Mouse (Mus musculus) midbrain, embryonic 14.5 days (tissue): ENCODE measurements around the gene Cd300c. TPM values are rescaled to one million over a fixed set of nuclear protein-coding genes. Genes with fewer than 3 reads are reported as not detected.

Experiments used
- ATAC-seq: fragments of 200-750 bp; cut with Nextera tagmentation; 2 replicates; pipeline ENCODE4 v1.8.0; 2017; ENCODE audit warnings: moderate number of reproducible peaks, moderate library complexity; ENCODE audit not compliant: low FRiP score, low TSS enrichment
- DNase-seq: peaks from one replicate; pipeline ENCODE4 v3.0.0-alpha.2; 2015
- H3K27ac ChIP-seq: fragments of 300-500 bp; sonication (generic); replicated peaks from 2 replicates; pipeline ENCODE4 v1.5.1; 2014; ENCODE audit warnings: mild to moderate bottlenecking, low read depth, low read length, moderate library complexity
- H3K27me3 ChIP-seq: fragments of 300-500 bp; sonication (generic); 2 replicates; pipeline ENCODE4 v1.6.1; 2014; ENCODE audit warnings: low read length, control low read depth, mixed read lengths; ENCODE audit not compliant: control insufficient read depth, insufficient read depth
- H3K36me3 ChIP-seq: fragments of 300-500 bp; sonication (generic); 2 replicates; pipeline ENCODE4 v1.6.1; 2014; ENCODE audit warnings: low read length, control low read depth; ENCODE audit not compliant: control insufficient read depth, insufficient read depth
- H3K4me1 ChIP-seq: fragments of 300-500 bp; sonication (generic); 2 replicates; pipeline ENCODE4 v1.6.1; 2014; ENCODE audit warnings: mild to moderate bottlenecking, antibody characterized with exemption, low read length, control low read depth; ENCODE audit not compliant: control insufficient read depth, insufficient read depth
- H3K4me2 ChIP-seq: fragments of 300-500 bp; sonication (generic); 2 replicates; pipeline ENCODE4 v1.6.1; 2014; ENCODE audit warnings: mild to moderate bottlenecking, low read length, moderate library complexity
- H3K4me3 ChIP-seq: fragments of 300-500 bp; sonication (generic); replicated peaks from 2 replicates; pipeline ENCODE4 v1.5.1; 2014; ENCODE audit warnings: low read depth, low read length
- H3K9ac ChIP-seq: fragments of 300-500 bp; sonication (generic); replicated peaks from 2 replicates; pipeline ENCODE4 v1.6.1; 2014; ENCODE audit warnings: mild to moderate bottlenecking, low read length, moderate library complexity
- H3K9me3 ChIP-seq: fragments of 300-500 bp; sonication (generic); 2 replicates; pipeline ENCODE4 v1.6.1; 2016; ENCODE audit warnings: low read length, control low read depth, mixed read lengths; ENCODE audit not compliant: control insufficient read depth
- WGBS: fragments of 180-500 bp; shearing (Covaris S2); extraction: QIAGEN DNeasy Blood & Tissue Kit; methylation state at CpG from one replicate; pipeline ENCODE4 v1.1.7; 2014; 5-methylcytosine and 5-hydroxymethylcytosine counted together
- polyA plus RNA-seq: library from polyadenylated mRNA; unstranded; fragments of >200 nt; fragmentation: Nextera tagmentation; extraction: Ambion mirVana; gene quantifications from 2 replicates; pipeline ENCODE4 v1.2.1, GENCODE M21; 2014

The Cd300c gene
- polyA plus RNA-seq, 1 experiment from 2014 or later: not detected

DNA sequence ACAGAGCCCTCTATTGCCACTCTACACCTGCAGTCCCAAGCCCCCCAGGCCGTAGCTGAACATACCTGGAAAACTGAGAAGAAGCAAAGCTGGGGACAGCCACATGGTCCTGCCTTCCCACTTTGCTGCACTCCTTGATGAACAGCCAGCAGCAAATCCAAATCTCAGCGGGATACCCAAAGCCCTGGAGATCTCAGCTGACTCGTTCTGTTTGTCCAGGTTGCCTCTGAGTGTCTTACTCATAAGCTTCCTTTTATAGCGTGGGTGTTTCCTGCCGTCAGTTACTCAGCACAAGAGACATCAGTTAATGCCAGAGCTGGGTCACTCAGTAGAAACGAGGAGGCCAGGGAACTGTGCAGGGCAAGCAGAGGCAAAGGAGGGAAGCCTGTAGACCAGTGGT is 34.8 kb downstream of the Cd300c start, which contains the start of gene Cd300lb:
TSS of gene Cd300lb (minus strand) at position 243 of the 400 bp plus-strand sequence.
- no peaks in the 10 kb centered on the region for H3K36me3 ChIP-seq
- H3K27ac ChIP-seq: no peak within 1 kb of the TSS
- H3K4me1 ChIP-seq: no peaks in the 10 kb centered on the region
- H3K4me2 ChIP-seq: no peak within 1 kb of the TSS
- H3K27me3 ChIP-seq: no peaks in the 10 kb centered on the region
- no peak within 1 kb of the TSS for H3K9ac ChIP-seq
- no peak for ATAC-seq
- WGBS: 72% methylated on average over 6 of the region's 6 CpGs
- no peak within 1 kb of the TSS for H3K4me3 ChIP-seq
- DNase-seq: no peak
- no peaks in the 10 kb centered on the region for H3K9me3 ChIP-seq

DNA sequence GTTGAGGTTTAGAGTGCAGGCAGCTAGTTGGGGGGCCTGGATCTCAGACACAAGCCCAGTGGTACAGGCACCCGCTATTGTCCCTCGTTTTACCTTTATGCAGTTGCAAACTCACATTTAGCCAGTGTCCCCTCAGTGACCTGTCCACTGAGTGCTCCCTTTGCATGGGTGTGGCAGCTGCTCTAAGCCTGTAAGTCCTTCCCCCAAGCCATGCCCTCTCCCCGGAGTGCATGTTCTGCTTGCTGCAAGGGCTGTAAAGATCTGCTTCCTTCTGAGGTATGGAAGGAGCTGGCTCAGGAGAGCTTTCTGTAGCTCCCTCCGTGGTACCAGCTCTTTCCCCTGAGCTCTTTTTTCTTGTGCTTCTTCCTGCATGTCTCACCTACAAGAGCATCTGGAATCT is 35.4 kb downstream of the Cd300c start:
- Histone ChIP-seq H3K27me3 (no peaks in the 10 kb centered on the region), H3K27ac (no peak overlapping the region), H3K36me3 (no peaks in the 10 kb centered on the region), H3K4me3 (no peak overlapping the region), H3K4me2 (no peak overlapping the region), H3K9ac (no peak overlapping the region), H3K9me3 (no peaks in the 10 kb centered on the region), H3K4me1 (no peaks in the 10 kb centered on the region)
- 84% methylated on average over 4 of the region's 4 CpGs for WGBS
- no peak for ATAC-seq
- no peak for DNase-seq

DNA sequence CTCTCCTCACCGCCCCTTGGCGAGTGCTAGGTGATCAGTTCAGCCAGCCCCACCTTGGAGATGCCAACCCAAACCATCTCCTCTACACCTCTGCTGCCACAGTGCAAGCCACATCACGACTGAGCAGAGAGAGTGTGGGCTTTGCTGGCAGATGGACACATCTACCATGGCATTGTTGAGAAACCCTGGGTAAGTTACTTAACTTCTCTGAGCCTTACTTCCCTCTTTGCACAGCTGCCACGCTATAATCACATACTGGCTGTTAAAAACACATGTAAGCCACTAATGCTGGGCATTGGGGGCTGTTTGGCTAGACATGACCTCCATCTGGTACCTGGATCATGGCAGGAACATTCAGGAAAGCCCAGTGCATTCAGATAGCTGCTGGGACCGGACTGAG is 37.9 kb downstream of the Cd300c start:
- Histone ChIP-seq H3K27ac (no peak overlapping the region), H3K9me3 (no peaks in the 10 kb centered on the region), H3K4me1 (no peaks in the 10 kb centered on the region), H3K9ac (no peak overlapping the region), H3K36me3 (no peaks in the 10 kb centered on the region), H3K4me3 (no peak overlapping the region), H3K4me2 (no peak overlapping the region), H3K27me3 (no peaks in the 10 kb centered on the region)
- no peak for ATAC-seq
- no peak for DNase-seq
- 80% methylated on average over 5 of the region's 5 CpGs for WGBS

DNA sequence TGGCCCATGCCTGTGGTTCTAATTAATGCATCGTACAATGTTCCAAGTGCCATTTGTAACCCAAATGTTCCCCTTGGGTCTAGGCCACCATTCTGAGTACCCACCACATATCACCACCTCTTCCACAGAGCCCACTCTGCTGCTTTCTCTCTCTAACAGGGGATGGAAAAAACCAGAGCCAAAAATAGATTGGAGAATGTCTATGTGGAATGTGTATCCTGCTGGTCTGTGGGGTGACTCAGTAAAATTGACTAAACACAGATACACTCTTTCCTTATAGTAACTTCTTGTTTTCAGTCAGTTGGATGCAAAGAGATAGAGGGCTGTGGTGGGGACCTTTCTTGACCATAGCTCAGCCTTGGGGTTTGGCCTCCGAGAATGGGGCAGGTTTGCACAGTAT is 39.4 kb downstream of the Cd300c start:
- Histone ChIP-seq H3K4me1 (no peaks in the 10 kb centered on the region), H3K9ac (no peak overlapping the region), H3K27ac (no peak overlapping the region), H3K4me2 (no peak overlapping the region), H3K27me3 (no peaks in the 10 kb centered on the region), H3K36me3 (no peaks in the 10 kb centered on the region), H3K4me3 (no peak overlapping the region), H3K9me3 (no peaks in the 10 kb centered on the region)
- ATAC-seq (no peak), DNase-seq (no peak)
- WGBS: 92% methylated on average over 2 of the region's 2 CpGs

DNA sequence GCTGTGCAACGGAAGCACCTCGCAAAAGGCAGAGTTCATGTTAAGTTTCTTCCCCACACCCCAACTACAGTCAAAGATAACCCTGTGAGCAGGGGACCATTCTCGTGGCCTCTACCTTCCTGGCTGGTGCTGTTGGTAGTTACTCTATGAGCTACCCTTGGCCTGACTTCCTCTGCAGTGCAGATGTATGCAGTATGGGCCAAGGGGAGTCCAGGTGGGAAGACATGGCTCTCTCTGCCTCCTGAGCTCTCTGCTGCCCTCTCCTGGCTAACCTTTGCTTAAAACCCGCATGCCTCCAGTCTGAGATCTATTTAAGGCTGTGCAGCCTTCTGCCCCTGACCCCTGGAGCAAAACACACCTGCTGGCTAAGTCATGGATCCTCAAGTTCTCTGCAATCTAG is 45.0 kb downstream of the Cd300c start:
- ATAC-seq: no peak
- H3K4me3 ChIP-seq: no peak overlapping the region
- peak; percentile 8 for DNase-seq
- no peak overlapping the region for H3K27ac ChIP-seq
- H3K9me3 ChIP-seq: no peaks in the 10 kb centered on the region
- H3K27me3 ChIP-seq: no peaks in the 10 kb centered on the region
- H3K9ac ChIP-seq: no peak overlapping the region
- H3K36me3 ChIP-seq: no peaks in the 10 kb centered on the region
- no peak overlapping the region for H3K4me2 ChIP-seq
- H3K4me1 ChIP-seq: no peaks in the 10 kb centered on the region
- WGBS: 73% methylated on average over 4 of the region's 4 CpGs

DNA sequence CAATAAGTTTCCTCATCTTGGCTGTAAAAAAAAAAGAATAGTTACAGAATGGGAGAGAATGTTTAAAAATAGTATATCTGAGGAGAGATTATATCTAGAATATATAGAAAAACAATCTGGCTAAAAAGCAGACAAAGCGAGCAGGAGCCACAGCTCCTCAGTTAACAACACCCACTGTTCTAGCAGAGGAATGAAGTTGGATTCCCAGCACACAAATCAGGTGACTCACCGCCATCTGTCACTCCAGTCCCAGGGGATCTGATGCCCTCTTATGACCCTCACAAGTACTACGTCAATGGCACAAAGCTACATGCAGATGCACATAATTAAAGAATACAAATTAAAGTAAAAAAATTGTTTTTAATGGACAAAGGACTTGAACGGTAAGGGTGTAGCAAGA is 46.5 kb downstream of the Cd300c start:
- Histone ChIP-seq H3K36me3 (no peaks in the 10 kb centered on the region), H3K4me1 (no peaks in the 10 kb centered on the region), H3K9ac (no peak overlapping the region), H3K4me3 (no peak overlapping the region), H3K27me3 (no peaks in the 10 kb centered on the region), H3K27ac (no peak overlapping the region), H3K4me2 (no peak overlapping the region), H3K9me3 (no peaks in the 10 kb centered on the region)
- ATAC-seq (no peak), DNase-seq (no peak)
- 71% methylated on average over 4 of the region's 4 CpGs for WGBS

DNA sequence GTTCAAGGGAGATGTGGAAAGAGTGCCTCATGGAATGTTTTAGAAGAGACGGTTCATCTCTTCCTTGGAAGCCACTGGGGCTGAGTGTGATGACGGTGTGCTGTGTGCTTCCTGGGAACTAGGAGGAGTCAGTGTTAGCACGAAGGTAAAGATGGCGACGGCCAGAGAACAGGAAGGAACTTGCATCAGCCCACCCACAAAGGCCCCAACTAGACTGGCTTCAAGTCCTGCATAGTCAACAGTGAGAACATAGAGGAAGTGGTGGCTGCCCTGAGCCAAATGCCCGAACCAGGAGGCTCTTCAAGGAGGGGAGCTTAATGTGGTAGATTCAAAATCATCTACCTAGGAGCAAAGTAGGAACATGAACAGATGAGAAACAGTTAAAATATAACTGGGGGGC is 51.8 kb downstream of the Cd300c start:
- Histone ChIP-seq H3K9ac (no peak overlapping the region), H3K27me3 (no peaks in the 10 kb centered on the region), H3K9me3 (no peaks in the 10 kb centered on the region), H3K27ac (no peak overlapping the region), H3K36me3 (no peaks in the 10 kb centered on the region), H3K4me3 (no peak overlapping the region), H3K4me1 (no peaks in the 10 kb centered on the region), H3K4me2 (no peak overlapping the region)
- WGBS: 82% methylated on average over 6 of the region's 6 CpGs
- no peak for DNase-seq
- ATAC-seq: no peak

DNA sequence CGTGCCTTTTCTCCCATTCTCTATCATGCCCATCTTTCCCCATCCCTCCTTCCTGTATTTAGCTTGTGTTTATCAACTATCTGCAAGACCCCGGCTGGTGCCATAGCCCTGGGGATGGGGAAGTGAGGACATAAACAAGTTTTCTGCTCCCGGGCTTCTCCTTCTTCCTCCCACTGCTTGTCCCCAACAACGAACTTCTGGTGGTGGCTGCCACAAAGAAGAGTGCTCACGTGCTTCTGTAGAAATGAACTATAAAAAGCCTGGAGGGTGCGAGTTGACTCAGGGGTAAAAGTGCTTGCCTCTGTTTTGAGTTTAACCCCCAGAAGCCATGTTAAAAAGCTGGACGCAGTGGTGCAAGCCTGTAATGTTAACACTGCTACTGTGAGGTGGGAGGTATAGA is 54.0 kb downstream of the Cd300c start:
- H3K36me3 ChIP-seq: no peaks in the 10 kb centered on the region
- WGBS: 69% methylated on average over 7 of the region's 7 CpGs
- no peak overlapping the region for H3K27ac ChIP-seq
- DNase-seq: no peak
- H3K4me1 ChIP-seq: no peaks in the 10 kb centered on the region
- no peak for ATAC-seq
- no peak overlapping the region for H3K9ac ChIP-seq
- H3K27me3 ChIP-seq: no peaks in the 10 kb centered on the region
- no peak overlapping the region for H3K4me2 ChIP-seq
- H3K9me3 ChIP-seq: no peaks in the 10 kb centered on the region
- no peak overlapping the region for H3K4me3 ChIP-seq

DNA sequence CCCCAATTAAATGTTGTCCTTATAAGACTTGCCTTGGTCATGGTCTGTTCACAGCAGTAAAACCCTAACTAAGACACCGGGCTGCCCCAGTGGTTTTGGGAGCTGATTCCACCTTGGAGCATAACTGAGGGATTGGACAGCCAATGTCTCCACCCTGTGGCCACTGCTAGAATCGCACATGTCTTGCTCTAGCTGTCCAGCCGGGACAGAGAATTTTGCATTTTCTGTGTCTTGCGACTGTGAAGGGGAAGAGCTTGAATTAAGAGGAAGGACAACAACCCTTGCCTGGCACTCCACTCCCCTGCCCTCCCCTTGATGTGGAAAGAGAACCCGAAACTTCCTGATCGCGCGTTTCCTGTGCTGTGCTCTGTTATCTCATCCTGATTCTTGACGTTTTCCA is 56.1 kb downstream of the Cd300c start:
- Histone ChIP-seq H3K4me1 (no peaks in the 10 kb centered on the region), H3K4me2 (no peak overlapping the region), H3K27ac (no peak overlapping the region), H3K27me3 (no peaks in the 10 kb centered on the region), H3K36me3 (no peaks in the 10 kb centered on the region), H3K9ac (no peak overlapping the region), H3K9me3 (no peaks in the 10 kb centered on the region), H3K4me3 (no peak overlapping the region)
- 18% methylated on average over 9 of the region's 9 CpGs for WGBS
- peak; percentile 92 for DNase-seq
- ATAC-seq: no peak; the same call in 1 of the 2 replicates
